Mouse (Mus musculus): ENCODE measurements around the gene Pml. TPM values are rescaled to one million over a fixed set of nuclear protein-coding genes. Genes with fewer than 3 reads are reported as not detected.

Gene Pml
- polyA plus RNA-seq, 1 experiment from 2014 or later = 7.1 TPM

DNA sequence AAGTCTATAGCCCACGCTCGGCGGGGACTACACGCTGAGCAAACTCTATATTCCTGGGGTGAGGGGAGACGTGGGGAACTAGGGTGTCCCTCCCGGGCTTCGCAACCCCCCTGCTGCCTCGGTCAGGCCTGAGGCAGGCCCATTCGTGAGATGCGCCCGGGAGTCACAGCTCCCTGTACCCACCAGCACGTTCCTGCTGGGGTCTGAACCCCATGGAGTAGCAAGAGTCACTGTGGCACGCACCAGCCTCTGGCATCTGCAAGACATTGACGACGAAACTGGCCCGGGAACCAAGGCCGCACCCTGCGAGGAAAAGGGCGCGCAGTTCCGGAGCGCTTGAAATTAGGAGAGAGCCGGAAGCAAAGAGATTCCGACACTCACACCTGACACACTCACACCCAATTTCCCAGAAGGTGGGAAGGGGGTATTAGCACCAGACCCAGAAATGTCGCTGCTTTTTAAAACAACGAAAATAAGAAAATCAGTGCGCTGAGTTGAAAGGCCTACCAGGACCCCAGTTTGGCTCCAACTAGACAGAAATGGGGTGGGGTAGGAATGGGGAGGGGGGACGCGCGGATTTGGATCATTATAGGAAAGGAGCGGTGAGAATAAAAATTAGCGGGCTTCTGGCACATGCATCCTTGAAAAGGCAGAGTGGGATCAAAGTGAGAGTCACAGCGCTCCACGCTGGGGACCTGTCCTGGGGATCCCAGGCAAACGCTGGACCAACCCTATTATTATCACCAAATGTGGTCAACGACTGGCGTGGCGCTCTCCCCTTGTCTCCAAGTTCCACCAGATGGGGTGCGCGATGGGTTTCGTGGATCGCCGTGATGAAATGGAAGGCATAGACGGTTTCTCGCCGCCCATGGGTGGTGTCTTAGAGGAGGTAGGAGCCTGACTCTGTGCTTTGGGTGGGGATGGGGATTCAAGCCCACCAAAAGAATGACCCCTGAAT is 52.7 kb downstream of the Pml start:
- no peaks in the 10 kb centered on the region for H3K9me3 ChIP-seq (replicated peaks)
- peak overlapping the region; percentile 44 for H3K4me3 ChIP-seq
- H3K27me3 ChIP-seq = peaks cover 78% of the 10 kb centered on the region
- H3K9ac ChIP-seq = peak overlapping the region; percentile 75
- peaks cover 72% of the 10 kb centered on the region for H3K4me1 ChIP-seq
- no peak for ATAC-seq
- H3K36me3 ChIP-seq (ENCODE audit: poor library complexity, severe bottlenecking) = peaks cover 20% of the 10 kb centered on the region; the same call in 1 of the 2 replicates
- peak overlapping the region; percentile 93 for H3K27ac ChIP-seq
- H3K4me2 ChIP-seq = peak overlapping the region; percentile 75
- WGBS = 6% methylated on average over 46 of the region's 46 CpGs

- peaks cover 65% of the 10 kb centered on the region for H3K4me1 ChIP-seq
- WGBS = 3% methylated on average over 14 of the region's 14 CpGs
- peaks cover 70% of the 10 kb centered on the region for H3K27me3 ChIP-seq
These were observed 53.4 kb downstream of the Pml start for GRCm38 (mm10) chr9:58196141-58196540.

GRCm38 (mm10) chr9:58195671-58196070 is 53.9 kb downstream of the Pml start:
- Histone ChIP-seq H3K9me3 (replicated peaks) (no peaks in the 10 kb centered on the region), H3K9ac (peak overlapping the region; percentile 75), H3K4me1 (peaks cover 60% of the 10 kb centered on the region), H3K27me3 (peaks cover 66% of the 10 kb centered on the region), H3K27ac (peak overlapping the region; percentile 93), H3K36me3 (ENCODE audit: poor library complexity, severe bottlenecking) (peaks cover 20% of the 10 kb centered on the region; the same call in 1 of the 2 replicates), H3K4me2 (peak overlapping the region; percentile 75), H3K4me3 (peak overlapping the region; percentile 44)
- WGBS = 0% methylated on average over 1 of the region's 1 CpGs
- ATAC-seq = no peak

More at GRCm38 (mm10) chr9:58196141-58196540, 53.4 kb downstream of the Pml start:
- peak overlapping the region; percentile 75 for H3K4me2 ChIP-seq
- H3K36me3 ChIP-seq (ENCODE audit: poor library complexity, severe bottlenecking) = peaks cover 20% of the 10 kb centered on the region; the same call in 1 of the 2 replicates
- H3K9me3 ChIP-seq (replicated peaks) = no peaks in the 10 kb centered on the region
- peak overlapping the region; percentile 93 for H3K27ac ChIP-seq
- H3K4me3 ChIP-seq = peak overlapping the region; percentile 44
- H3K9ac ChIP-seq = peak overlapping the region; percentile 75
- no peak for ATAC-seq

- Histone ChIP-seq H3K9ac (no peak overlapping the region), H3K36me3 (ENCODE audit: poor library complexity, severe bottlenecking) (peaks cover 20% of the 10 kb centered on the region; the same call in 1 of the 2 replicates), H3K27ac (peak overlapping the region; percentile 52; the same call in 1 of the 2 replicates), H3K9me3 (replicated peaks) (no peaks in the 10 kb centered on the region), H3K27me3 (peaks cover 51% of the 10 kb centered on the region), H3K4me1 (peaks cover 51% of the 10 kb centered on the region), H3K4me2 (peak overlapping the region; percentile 75), H3K4me3 (no peak overlapping the region)
- ATAC-seq = no peak
- whole genome bisulfite sequencing = 65% methylated on average over 9 of the region's 9 CpGs
These were observed 55.4 kb downstream of the Pml start for GRCm38 (mm10) chr9:58194222-58194621.

DNA sequence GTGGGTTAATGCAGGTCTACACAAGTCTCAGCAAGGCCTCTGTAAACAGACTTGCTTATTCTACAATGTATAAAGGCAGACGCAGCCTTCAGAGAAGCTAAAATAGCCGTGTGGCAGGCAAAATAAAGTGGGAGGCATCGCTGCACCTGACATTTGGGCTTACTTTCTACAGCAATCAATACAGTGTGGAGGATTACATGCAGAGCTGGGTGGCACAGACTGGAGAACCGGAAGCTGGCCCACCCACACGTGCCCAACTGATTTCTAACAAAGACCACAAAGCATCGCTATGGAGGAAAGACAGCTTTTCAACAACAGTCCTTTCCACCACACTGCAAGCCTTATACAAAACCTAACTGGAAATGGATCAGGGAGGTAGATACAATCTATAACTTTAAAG is 65.1 kb downstream of the Pml start:
- Histone ChIP-seq H3K4me1 (no peaks in the 10 kb centered on the region; the same call in 1 of the 2 replicates), H3K27me3 (no peaks in the 10 kb centered on the region), H3K4me2 (no peak overlapping the region), H3K9ac (no peak overlapping the region), H3K36me3 (ENCODE audit: poor library complexity, severe bottlenecking) (no peaks in the 10 kb centered on the region), H3K27ac (peak overlapping the region; percentile 7; the same call in 1 of the 2 replicates), H3K9me3 (replicated peaks) (no peaks in the 10 kb centered on the region), H3K4me3 (no peak overlapping the region)
- 61% methylated on average over 6 of the region's 6 CpGs for WGBS
- ATAC-seq = no peak

- Histone ChIP-seq H3K4me1 (peaks cover 13% of the 10 kb centered on the region), H3K4me2 (no peak overlapping the region), H3K27me3 (no peaks in the 10 kb centered on the region), H3K9ac (no peak overlapping the region), H3K36me3 (ENCODE audit: poor library complexity, severe bottlenecking) (no peaks in the 10 kb centered on the region), H3K27ac (no peak overlapping the region), H3K9me3 (replicated peaks) (no peaks in the 10 kb centered on the region), H3K4me3 (no peak overlapping the region)
- no peak for ATAC-seq
- WGBS = 87% methylated on average over 2 of the region's 2 CpGs
These were observed 70.2 kb downstream of the Pml start for GRCm38 (mm10) chr9:58179390-58179789.

GRCm38 (mm10) chr9:58177165-58177564 is 72.4 kb downstream of the Pml start:
- WGBS = 44% methylated on average over 4 of the region's 4 CpGs
- Histone ChIP-seq H3K9ac (no peak overlapping the region), H3K27ac (peak overlapping the region; percentile 8; the same call in 1 of the 2 replicates)

GRCm38 (mm10) chr9:58175745-58176487 is 73.7 kb downstream of the Pml start:
- whole genome bisulfite sequencing = 51% methylated on average over 5 of the region's 5 CpGs
- no peaks in the 10 kb centered on the region for H3K9me3 ChIP-seq (replicated peaks)

More at GRCm38 (mm10) chr9:58177165-58177564, 72.4 kb downstream of the Pml start:
- Histone ChIP-seq H3K36me3 (ENCODE audit: poor library complexity, severe bottlenecking) (no peaks in the 10 kb centered on the region), H3K4me2 (no peak overlapping the region), H3K9me3 (replicated peaks) (no peaks in the 10 kb centered on the region), H3K4me1 (peaks cover 14% of the 10 kb centered on the region), H3K4me3 (no peak overlapping the region), H3K27me3 (no peaks in the 10 kb centered on the region)
- no peak for ATAC-seq

DNA sequence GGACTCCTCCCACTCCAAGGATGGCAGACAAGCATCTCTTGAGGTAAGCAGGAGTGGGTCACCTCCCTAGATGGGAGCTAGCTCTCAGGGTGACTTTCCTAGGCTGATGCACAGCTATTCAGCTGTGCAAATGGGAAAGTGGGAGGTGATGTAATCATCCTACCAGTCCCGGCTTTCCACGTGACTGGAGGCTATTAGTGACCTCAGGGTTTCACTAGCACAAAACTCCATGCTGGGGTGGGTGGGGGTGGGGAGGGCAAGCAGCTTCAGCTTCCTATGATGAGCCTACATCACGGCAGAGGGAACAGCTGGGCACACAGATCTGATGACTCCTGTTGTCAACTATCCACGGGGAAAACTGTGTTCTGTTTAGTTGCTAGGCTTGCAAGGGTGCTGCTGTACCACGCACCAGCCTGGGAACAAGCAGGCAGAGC is 74.8 kb downstream of the Pml start:
- Histone ChIP-seq H3K9me3 (replicated peaks) (no peaks in the 10 kb centered on the region), H3K4me3 (no peak overlapping the region), H3K36me3 (ENCODE audit: poor library complexity, severe bottlenecking) (no peaks in the 10 kb centered on the region), H3K27me3 (no peaks in the 10 kb centered on the region), H3K27ac (peak overlapping the region; percentile 67), H3K4me2 (no peak overlapping the region), H3K4me1 (peaks cover 14% of the 10 kb centered on the region), H3K9ac (no peak overlapping the region)
- peak; percentile 36; the same call in 1 of the 2 replicates for ATAC-seq
- 20% methylated on average over 5 of the region's 5 CpGs for WGBS

More at GRCm38 (mm10) chr9:58175745-58176487, 73.7 kb downstream of the Pml start:
- Histone ChIP-seq H3K36me3 (ENCODE audit: poor library complexity, severe bottlenecking) (no peaks in the 10 kb centered on the region), H3K27ac (peak overlapping the region; percentile 67), H3K9ac (no peak overlapping the region), H3K4me3 (no peak overlapping the region), H3K27me3 (no peaks in the 10 kb centered on the region), H3K4me1 (peaks cover 14% of the 10 kb centered on the region), H3K4me2 (no peak overlapping the region)
- ATAC-seq = no peak

DNA sequence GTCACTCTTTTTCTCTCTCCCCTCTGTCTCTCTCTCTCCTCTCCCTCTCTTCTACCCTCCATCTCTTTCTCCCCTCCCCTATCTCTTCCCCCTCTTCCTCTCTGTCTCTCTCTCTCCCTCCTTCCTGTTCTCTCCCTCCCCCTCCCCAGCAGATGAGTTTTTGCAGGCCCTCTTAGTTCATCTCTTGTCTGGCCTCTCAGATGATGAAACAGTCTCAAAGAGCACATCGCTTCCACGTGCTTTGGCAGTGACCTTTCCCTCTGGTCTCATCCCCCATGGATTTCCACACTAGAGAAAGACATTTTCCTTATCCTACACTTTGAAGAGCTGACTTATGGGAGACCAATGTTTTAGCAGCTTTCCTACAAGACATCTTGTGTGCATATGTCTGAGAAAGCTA is 76.7 kb downstream of the Pml start:
- peaks cover 20% of the 10 kb centered on the region for H3K4me1 ChIP-seq
- no peak overlapping the region for H3K9ac ChIP-seq
- no peaks in the 10 kb centered on the region for H3K27me3 ChIP-seq
- H3K9me3 ChIP-seq (replicated peaks) = no peaks in the 10 kb centered on the region
- H3K4me3 ChIP-seq = no peak overlapping the region
- H3K4me2 ChIP-seq = no peak overlapping the region
- no peak overlapping the region for H3K27ac ChIP-seq
- 75% methylated on average over 2 of the region's 2 CpGs for WGBS
- no peaks in the 10 kb centered on the region for H3K36me3 ChIP-seq (ENCODE audit: poor library complexity, severe bottlenecking)
- ATAC-seq = no peak

- H3K9ac ChIP-seq = no peak overlapping the region
- 79% methylated on average over 6 of the region's 6 CpGs for WGBS
- ATAC-seq = no peak
- H3K4me3 ChIP-seq = no peak overlapping the region
- H3K4me2 ChIP-seq = no peak overlapping the region
- H3K9me3 ChIP-seq (replicated peaks) = no peaks in the 10 kb centered on the region
- no peaks in the 10 kb centered on the region for H3K27me3 ChIP-seq
- H3K4me1 ChIP-seq = peaks cover 7% of the 10 kb centered on the region
- H3K27ac ChIP-seq = no peak overlapping the region
- no peaks in the 10 kb centered on the region for H3K36me3 ChIP-seq (ENCODE audit: poor library complexity, severe bottlenecking)
These were observed 80.2 kb downstream of the Pml start for GRCm38 (mm10) chr9:58169426-58169825.

DNA sequence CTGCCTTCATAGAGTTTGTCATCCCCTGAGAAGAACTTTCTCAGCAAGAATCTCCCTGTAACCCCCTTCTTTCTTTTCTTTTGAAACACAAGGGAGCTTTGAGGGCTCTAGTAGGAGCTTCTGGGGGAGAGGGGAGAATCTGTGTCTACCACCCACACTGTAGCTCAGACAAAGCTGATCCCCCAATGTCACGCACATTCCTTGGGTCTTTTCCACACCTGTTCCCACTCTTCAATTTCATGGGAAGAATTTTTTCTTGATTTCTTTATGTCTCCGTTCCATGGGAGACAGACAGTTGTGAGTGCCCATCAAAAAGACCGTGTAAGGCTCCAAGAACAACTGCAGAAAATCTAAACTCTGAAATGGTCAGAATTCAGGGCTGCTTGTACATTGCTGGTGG is 80.7 kb downstream of the Pml start:
- H3K36me3 ChIP-seq (ENCODE audit: poor library complexity, severe bottlenecking) = no peaks in the 10 kb centered on the region
- no peak overlapping the region for H3K9ac ChIP-seq
- no peak overlapping the region for H3K4me3 ChIP-seq
- WGBS = 68% methylated on average over 3 of the region's 3 CpGs
- no peak overlapping the region for H3K27ac ChIP-seq
- H3K9me3 ChIP-seq (replicated peaks) = no peaks in the 10 kb centered on the region
- H3K27me3 ChIP-seq = no peaks in the 10 kb centered on the region
- peaks cover 7% of the 10 kb centered on the region for H3K4me1 ChIP-seq
- H3K4me2 ChIP-seq = no peak overlapping the region
- no peak for ATAC-seq
